Mouse (Mus musculus): ENCODE data around the gene Lrrc3b.

Gene Lrrc3b

DNA sequence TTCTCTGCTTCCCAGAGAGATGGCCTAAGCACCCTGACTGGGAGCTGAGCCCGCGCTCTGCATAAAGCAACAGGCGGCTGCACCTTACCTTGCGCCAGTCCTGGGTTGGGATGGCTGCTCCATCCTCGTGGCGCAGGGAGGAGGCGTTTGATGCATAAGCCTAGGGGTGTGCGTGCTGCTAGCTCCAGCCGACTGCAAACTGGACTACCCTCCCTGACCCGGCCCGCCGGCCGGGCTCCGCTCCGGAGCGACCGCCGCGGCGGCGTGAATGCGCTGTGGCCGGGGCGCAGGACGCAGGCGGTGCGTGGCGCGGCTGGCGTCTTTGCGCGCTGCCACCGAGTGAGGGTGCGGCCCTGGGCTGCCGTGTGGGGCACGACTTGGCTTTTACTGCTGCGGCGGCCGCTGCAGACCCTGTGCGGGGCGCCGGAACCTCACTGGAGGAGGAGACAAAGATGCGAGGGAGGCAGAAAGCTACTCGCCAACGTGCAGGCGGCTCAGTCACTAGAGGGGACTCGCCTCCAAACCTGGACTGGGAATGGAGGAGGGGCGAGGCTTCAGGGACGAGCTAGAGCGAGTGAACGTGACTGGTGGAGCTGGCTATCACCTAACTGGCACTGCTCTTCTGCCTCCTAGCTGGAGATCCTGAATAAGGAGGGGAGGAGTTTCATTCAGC lies at the start of gene Lrrc3b:
TSS of gene Lrrc3b (minus strand) at position 503 of the 673 bp plus-strand sequence.
- DNase-seq (ENCODE audit: low read depth, low spot score), result peak; percentile 51

DNA sequence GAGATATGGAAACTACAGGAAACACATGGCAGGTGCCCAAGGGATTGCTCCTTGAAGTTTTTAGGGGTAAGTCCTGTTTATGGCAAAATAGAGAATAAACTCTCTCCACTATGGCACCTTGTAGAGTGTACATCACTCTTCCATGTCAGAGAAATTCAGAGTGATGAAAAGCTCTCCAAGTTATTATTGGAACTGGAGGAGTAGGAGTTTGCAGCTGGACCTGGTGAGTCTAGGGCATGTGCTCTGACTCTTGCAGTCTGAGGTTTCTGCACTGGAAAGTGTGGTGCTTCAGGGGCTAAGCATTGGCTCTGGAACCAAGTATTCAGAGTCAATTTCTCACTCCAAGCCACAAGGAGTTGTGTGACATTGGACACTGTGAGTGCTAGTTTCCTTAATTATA lies 38.9 kb upstream of the Lrrc3b start:
- no peak for DNase-seq (ENCODE audit: low read depth, low spot score)

DNA sequence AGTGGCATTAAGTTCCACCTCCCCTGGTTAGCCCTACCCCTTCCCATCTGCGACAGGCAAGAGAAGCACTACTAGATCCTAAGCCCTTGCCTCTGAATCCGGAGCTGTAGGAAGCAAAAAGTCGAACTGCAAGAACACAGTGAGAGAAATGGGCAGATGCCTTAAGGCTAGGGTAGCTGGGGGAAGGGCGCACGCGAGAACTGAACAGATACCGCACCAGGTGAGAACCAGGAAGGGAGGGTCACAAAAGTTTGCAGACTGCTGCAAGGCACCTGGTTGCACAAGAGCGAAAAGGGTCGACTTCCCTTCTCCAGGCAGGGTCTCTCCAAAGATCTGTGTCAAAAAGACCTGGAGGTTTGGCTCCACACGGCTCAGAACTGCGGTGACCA lies 697 bp downstream of the Lrrc3b start:
- no peak for DNase-seq (ENCODE audit: low read depth, low spot score)

DNA sequence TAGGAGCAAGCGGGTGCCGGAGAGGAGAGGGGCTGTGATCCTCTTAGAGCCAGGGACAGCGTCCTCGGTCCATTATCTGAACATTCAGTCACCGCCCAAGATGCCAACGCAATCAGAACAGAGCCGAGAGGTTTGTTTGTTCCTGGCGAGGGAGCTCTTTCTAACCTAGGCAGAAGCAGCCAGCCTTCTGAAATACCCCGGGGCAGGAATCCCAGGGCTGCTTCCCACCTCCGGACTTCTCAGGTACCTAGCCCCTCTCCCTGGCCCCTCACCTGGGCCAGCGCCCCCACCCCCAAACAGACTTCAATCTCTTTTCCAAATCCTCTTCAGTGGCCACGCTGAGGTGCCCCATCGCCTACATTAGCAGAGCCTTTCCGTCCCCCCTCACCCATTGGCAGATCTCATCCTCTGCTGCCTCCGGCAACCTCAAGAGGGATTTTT lies 1.3 kb downstream of the Lrrc3b start:
- DNase-seq (ENCODE audit: low read depth, low spot score), result no peak

DNA sequence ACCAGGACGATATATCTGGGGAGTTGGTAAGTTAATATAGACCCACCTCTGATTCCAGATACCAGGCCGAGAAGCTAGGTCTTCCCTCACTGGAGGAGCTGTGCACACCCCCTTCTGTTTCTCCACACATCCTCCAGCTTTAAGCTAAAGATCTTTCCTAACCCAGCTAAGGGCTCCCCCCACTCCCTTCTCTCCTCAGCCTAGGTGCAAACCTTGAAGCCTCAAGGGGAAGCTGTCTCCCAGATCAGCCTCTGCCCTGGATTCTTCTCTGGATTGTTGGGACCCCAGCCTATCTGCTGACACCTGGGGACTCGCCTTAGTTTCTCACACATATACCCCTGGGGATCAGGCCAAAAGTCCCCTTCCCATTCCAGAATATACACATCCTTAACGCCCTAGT lies 1.7 kb downstream of the Lrrc3b start:
- no peak for DNase-seq (ENCODE audit: low read depth, low spot score)

DNA sequence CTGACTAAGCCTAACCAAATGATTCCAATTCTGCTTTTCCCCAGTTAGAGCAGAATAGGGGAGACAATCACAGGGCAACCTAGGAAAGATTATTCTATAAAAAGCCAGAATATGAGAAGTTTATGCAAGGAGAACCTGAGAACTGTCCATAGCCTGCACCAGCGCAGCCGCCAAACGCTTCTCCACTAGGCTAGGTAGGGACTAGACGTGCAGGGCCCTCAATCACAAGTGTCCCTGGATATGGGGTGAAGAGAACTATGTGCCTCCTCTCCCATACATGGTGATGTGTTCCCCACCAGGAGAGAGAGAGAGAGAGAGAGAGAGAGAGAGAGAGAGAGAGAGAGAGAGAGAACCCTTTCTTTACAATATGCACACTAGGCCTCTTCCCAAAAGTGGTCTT lies 2.2 kb downstream of the Lrrc3b start:
- no peak for DNase-seq (ENCODE audit: low read depth, low spot score)

DNA sequence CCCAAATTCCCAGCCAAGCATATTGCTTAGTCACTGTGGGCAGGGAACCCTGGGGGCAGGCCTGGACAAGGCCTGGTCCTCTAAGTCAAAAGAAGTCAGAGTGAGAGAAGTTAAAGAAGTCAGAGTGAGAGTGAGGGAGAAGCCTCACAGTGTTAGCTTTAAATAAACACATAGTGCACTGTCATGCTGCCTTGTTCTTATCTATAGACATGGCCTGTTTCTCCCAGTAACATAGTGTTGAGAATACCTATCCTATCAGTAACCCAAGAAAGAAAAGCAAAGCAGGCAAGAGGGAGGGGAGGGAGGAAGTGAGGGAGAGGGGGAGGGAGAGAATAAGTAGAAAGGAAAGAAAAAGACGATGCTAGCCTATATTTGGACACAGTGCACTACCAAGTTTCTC lies 6.4 kb downstream of the Lrrc3b start:
- no peak for DNase-seq (ENCODE audit: low read depth, low spot score)

DNA sequence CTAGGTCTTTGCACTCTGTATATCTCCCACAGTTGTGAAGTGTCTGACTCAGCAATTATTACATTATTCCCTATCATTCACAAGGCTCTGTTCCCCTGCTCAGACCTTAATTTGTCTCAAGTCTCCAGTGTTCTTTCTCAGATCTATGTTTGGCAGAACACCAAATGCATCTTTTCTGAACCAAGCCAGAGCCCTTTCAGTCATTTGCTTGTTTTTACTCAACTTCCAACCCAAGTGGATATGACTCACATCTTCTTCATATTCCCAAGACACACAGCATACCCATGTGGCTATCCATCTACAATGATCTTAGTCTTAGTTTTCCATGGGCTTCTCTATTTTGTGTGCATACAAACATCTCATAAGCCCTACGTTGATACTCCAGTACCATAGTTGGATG lies 17.2 kb downstream of the Lrrc3b start:
- DNase-seq (ENCODE audit: low read depth, low spot score), result no peak

DNA sequence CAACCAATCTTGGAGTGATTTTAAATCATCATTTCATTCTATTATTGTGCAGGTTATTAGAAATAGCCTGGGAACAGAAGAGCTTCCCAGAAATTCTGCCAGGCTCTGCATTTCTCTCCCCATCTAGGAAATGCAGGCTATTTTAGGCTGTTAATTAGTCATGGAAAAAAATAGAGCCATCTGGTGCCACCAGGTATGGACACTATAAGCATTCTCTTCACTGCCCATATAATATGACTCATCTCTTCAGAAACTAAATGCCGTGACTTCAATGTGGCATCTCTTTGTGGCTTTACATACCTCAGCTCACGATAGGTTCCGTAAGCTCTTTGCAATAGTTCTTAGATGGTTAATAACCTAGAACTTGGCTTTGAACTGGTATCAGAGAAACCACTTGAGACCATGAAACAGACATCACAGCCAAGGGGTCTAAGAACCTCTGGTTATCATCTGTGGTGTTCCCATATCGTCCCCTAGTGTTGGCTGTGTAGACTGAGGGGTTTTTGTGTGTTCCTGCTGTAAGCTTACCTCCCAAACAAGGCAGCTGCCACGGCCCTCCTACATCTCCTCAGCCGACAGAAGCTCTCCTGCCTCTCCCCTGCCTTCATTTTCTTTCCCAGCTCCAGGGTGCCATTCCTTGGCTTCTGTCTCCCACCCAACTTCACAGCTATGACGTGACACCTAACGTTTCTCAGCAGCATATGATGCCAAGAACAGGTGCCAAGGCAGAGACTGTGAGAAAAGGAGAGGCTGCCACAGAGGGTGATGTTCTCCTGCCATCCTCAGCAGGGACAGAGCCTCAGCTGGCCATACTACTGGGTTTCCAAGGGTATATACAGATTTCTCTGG lies 27.9 kb downstream of the Lrrc3b start:
- DNase-seq (ENCODE audit: low read depth, low spot score), result no peak

DNA sequence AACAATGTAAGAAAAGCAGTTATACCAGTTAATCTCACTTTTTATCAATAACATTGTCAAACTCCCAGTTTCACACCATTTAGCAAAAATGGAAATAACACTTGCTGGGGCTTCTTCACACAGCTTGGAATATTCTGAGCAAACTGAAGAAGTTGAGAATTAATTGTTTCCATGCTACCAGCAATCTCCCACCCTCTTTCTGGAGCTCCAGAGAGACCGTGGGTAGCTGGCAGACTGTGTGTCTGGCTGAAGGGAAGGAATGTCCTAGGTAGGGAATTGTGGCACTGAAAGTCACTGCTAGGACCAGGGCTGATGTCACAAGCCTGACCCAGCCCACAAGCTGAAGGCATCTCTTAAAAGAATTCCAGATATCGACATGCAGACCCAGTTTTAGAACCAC lies 53.3 kb downstream of the Lrrc3b start:
- no peak for DNase-seq (ENCODE audit: low read depth, low spot score)

DNA sequence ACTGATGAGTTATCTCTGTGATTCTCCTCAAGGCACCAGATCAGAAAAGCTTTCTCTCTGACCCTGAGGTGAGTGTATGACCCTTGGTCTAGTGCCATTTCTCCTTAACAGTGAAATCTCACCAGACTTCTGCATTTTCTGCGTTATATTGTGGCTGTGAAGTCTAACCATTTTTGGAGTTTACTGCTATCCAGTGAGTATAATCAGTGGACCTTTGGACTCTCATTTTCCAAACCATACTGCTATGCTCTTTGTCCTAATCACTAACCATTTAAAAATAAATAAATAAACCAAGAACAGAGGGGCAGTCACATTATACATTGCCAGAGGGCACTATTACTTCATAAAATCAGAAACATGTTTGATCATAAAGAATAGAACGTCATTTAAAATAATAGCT lies 53.8 kb downstream of the Lrrc3b start:
- no peak for DNase-seq (ENCODE audit: low read depth, low spot score)

DNA sequence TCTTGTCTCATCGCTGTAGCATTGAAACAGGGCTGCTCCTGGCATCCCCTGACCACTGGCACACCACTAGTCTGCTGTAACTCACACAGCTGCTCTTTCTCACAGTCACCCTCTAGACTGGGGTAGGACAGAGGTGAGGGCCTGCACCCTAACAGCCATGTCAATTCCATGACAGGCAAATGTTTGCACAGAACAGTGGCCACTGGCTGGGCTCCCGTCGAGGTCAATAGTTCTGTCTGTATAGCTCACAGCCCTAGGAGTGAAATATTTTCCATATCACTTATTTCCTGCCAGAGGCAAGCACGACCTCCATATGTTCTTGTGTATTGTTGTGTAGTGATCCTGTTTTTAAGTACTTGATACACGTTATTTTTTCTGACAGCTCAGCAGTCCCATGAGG lies 54.3 kb downstream of the Lrrc3b start:
- DNase-seq (ENCODE audit: low read depth, low spot score), result no peak

DNA sequence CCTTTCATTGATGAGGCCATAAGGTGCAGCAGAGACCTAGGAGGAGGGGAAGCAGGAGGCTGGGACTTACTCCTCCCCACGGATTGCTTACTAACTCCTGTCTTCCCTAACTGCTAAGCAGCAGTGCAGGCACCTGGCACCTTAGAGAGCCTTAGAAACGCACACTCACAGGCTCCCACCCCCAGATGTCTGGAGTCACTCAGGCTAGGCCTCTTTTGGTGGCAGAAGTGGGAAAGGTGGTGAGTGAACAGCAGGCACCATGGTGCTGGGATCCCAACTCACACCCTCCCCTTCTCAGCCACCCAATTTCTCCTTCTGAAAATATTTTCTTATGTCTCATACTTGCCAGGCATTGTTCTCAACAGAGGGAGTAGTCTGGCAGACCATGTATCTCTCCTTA lies 55.7 kb downstream of the Lrrc3b start:
- no peak for DNase-seq (ENCODE audit: low read depth, low spot score)

DNA sequence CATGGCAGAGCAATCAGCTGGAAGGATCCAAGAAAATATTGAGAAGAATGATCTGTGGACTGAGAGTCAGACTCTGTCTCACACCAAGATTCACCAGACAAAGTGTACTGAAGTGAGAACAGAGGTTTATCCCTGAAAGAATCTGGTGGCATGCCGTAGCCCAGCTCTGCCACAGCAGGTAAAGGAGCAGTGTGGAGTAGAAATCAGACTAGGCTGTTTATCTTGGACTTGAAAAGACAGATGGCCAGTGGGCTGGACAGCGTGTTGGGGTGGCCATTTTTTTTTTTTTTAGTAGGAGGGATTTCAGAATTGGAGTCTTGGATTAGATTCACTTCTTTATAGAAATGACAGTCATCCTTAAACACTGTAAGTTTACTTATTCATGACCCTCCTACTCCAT lies 61.4 kb downstream of the Lrrc3b start:
- DNase-seq (ENCODE audit: low read depth, low spot score), result no peak

DNA sequence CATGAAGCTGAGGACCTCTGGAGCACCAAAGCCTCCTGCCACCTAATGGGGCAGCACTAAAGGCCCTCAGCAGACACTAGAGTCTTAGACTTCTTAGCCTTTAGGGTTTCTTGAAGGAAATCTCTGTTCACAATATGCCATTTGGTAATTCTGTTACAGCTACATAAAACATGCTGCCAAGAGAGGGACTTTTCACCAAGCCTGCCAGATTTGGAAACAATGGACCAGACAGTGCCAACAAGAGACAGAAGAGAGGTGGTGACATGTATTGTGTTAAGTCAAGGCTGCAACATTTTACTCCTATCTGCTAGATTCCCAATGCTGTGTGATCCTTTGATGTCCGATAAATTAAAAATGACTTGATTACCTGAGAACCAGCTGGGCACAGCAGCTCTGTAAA lies 62.0 kb downstream of the Lrrc3b start:
- DNase-seq (ENCODE audit: low read depth, low spot score), result no peak

DNA sequence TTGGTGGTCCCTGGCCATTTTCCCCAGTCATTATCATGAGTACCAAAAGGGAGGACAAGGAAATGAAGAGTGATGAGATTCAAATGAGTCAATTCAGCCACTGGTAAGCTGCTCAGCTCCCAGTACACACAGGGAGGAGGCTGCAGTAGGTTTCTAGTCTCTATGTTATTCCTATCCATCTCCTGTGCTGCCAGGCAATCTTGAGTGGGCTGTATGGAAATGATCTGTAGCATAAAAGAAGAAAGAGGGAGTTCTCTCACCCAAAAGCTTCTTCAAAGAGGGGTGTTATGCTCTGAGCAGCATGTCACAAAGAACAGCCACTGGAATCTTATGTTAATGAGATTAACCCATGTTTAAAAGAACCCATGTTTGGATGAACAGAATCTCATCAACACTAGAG lies 64.5 kb downstream of the Lrrc3b start:
- DNase-seq (ENCODE audit: low read depth, low spot score), result no peak

DNA sequence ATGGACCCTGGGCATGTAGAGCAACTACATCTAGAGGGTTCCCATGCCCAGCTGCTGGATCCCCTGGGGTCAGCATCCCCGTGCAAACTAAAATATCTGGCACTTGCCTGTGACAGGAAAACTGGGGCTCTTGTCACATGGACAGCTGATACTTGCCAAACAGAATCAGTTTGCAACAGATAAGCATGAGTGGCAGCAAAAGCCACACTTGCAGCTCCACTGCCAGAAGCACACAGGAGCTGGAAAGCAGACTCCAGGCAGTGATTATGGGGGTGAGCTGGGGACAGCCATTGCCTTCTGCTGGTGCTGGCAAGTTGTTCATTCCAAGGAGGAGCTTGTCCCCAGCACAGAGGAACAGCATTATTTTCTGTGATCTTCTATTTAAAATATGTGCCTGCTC lies 65.8 kb downstream of the Lrrc3b start:
- no peak for DNase-seq (ENCODE audit: low read depth, low spot score)

DNA sequence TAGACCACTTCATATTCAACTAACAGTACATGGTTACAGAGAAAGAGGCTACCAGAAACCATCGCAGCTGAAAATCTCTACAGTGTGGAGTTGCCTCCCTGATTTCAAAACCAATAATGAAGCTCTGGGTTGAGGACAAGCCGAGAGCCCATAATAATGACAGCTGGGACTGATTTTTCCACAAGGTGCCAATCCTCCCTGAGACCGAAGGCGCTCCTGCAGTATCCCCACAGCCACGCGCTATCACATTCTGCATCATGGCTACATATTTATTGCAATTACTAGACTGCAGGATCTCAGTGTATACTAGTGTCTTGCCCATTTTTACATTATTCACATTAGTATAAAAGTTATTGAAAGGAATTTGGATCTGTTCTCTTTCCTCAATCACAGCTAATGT lies 73.7 kb downstream of the Lrrc3b start:
- DNase-seq (ENCODE audit: low read depth, low spot score), result no peak

DNA sequence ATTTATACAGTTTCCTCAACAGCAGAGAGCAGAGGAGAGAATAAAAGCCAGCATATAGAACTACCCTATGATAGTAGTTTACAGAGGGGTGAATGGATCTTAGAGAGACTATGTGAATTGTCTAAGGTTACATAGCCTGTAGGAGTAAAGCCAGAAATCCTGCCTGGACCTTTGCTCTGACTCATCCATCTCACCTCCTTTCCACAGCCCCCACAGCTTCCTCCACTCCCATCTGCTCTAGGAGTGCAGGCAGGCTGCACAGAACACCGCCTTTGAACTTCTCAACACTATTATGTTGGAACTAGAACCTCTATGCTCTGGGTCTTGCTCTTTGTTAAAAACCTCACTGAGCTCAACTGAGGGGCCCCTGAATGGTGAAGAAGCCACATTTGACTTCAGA lies 78.9 kb downstream of the Lrrc3b start:
- no peak for DNase-seq (ENCODE audit: low read depth, low spot score)

DNA sequence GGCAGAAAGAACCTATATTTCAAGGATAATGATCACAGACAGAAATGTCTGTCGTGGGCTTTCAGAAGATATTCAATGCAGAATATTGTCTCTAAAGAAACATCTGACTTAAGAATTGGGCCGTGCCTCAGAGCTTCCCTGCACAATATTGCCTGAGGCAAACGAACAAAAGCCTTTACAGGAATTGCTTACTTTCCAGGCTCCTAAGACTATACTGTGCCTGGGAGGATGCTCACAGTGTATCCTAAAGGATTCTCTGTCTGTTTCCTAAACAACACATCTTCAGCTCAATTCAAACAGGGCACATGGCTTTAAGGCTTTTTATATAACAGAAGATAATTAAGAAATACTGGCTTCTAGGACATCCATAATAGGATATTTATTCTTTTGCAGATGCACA lies 79.7 kb downstream of the Lrrc3b start:
- no peak for DNase-seq (ENCODE audit: low read depth, low spot score)

DNA sequence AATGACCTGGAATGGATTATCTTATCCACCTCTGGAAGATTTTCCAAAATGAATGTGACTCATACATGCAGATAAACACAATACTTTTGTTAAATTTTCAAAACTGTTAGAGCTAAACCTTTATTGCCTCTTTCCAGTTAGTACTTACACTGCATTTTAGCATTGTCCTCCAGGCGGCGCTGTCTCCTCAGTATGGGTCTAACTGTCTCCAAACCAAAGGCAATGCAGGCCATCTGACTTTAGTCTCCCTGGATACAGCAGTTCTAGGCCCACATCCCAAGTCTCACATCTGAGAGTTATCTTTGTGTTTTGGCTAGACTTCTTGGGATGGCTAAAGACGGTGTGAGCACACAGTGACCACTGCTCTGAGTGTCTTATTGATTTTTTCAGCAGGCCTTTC lies 83.3 kb downstream of the Lrrc3b start:
- DNase-seq (ENCODE audit: low read depth, low spot score), result peak; percentile 73

DNA sequence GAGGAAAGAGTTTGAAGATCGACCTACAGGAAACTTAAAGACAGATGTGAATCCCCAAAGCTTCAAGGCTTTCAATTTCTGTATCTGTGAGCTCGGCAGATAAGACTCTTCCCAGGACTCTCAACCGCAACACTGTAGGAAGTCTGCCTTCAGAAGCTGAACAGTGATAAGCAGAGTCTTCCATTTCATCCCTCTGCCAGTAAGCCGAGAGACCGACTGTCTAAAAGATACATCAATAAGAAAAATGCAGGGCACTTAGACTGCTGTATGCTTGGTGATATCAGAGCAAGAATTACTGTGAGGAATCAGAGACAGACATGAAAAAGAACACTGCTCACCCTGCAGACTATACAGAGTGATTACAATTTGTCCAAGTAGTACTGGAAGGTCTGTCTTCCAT lies 84.5 kb downstream of the Lrrc3b start:
- DNase-seq (ENCODE audit: low read depth, low spot score), result no peak

DNA sequence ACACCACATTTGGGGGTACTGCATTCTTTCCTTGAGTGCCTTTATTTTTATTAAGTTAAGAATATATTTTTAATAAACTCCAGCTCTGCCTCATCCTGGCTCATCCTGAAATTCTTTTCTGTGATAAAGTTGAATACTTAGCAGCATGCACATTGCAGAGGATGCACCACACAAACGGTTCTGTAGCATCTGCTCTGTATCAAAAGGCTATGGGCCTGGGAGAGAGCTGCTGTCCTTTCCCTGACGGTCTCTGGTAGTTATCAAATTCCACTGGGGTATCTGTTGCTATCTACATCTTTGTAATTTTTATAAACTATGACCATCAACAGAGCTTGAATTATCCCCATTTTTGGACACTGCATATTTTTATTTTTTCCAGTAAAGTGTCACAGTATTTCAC lies 105.7 kb downstream of the Lrrc3b start:
- DNase-seq (ENCODE audit: low read depth, low spot score), result no peak
